18 mouse cellular contexts compared by ENCODE assay signal in genomic region chr13:53670361-53670760, GRCm38 (mm10).
DNase-seq lines count a peak whose midpoint lies in the region; ATAC-seq lines count a peak whose summit lies in the region.
"Had no signal": no experiment of that assay in that cellular context is flagged by ENCODE, and none has a peak within 500 bp of the region (broad histone marks: within the 10 kb centered on the region; RNA-seq: fewer than 3 reads in every experiment).

No protein-coding gene starts in this region.

- DNase-seq in heart, embryonic 10.5 days (ENCODE audit: low spot score) = no peak
- DNase-seq in heart, postnatal 25 days (ENCODE audit: low spot score) = no peak
- DNase-seq in lung, postnatal 36 days = no peak
- DNase-seq in right cerebral cortex, postnatal 25 days = no peak
- no peak for DNase-seq in left cerebral cortex, postnatal 10 days (ENCODE audit: extremely low spot score in 1 of 2, low spot score in 2 of 2)
- DNase-seq: cerebellum, postnatal 10 days; gastrocnemius, postnatal 25 days; kidney, postnatal 14 days; right cerebral cortex, postnatal 14 days; thymus, postnatal 4 days had no signal

- H3K9ac ChIP-seq in lung, embryonic 15.5 days = no peak overlapping the region
- H3K9ac ChIP-seq in embryonic facial prominence, embryonic 13.5 days = peak overlapping the region; percentile 59
- no peak overlapping the region for H3K9ac ChIP-seq in limb, embryonic 15.5 days
- H3K9ac ChIP-seq: hindbrain, embryonic 14.5 days; midbrain, embryonic 13.5 days had no signal

- WGBS in heart, embryonic 10.5 days = 44% methylated on average over 19 of the region's 19 CpGs
- 16% methylated on average over 19 of the region's 19 CpGs for WGBS in lung, embryonic 15.5 days
- 18% methylated on average over 19 of the region's 19 CpGs for WGBS in embryonic facial prominence, embryonic 13.5 days
- WGBS in limb, embryonic 15.5 days = 25% methylated on average over 19 of the region's 19 CpGs

- 0 out of 2 replicates have a peak, but pooled peaks cover 4% of the 10 kb centered on the region for H3K27me3 ChIP-seq in heart, embryonic 10.5 days (ENCODE audit: insufficient read depth, poor library complexity, severe bottlenecking)
- peaks cover 8% of the 10 kb centered on the region for H3K27me3 ChIP-seq in lung, embryonic 15.5 days
- H3K27me3 ChIP-seq in embryonic facial prominence, embryonic 13.5 days = peaks cover 7% of the 10 kb centered on the region; the same call in 1 of the 2 replicates
- H3K27me3 ChIP-seq in limb, embryonic 15.5 days = peaks cover 19% of the 10 kb centered on the region; the same call in 1 of the 2 replicates
- H3K27me3 ChIP-seq: midbrain, embryonic 13.5 days had no signal

- H3K4me3 ChIP-seq in heart, embryonic 10.5 days = peak overlapping the region; percentile 19
- H3K4me3 ChIP-seq in lung, embryonic 15.5 days = 0 out of 2 replicates have a peak overlapping the region, but pooled peaks have one; percentile 3
- peak overlapping the region; percentile 18; the same call in 1 of the 2 replicates for H3K4me3 ChIP-seq in embryonic facial prominence, embryonic 13.5 days
- no peak overlapping the region for H3K4me3 ChIP-seq in limb, embryonic 15.5 days
- H3K4me3 ChIP-seq: midbrain, embryonic 13.5 days; myocyte had no signal

- peaks cover 17% of the 10 kb centered on the region for H3K4me1 ChIP-seq in heart, embryonic 10.5 days
- peaks cover 11% of the 10 kb centered on the region; the same call in 1 of the 2 replicates for H3K4me1 ChIP-seq in lung, embryonic 15.5 days
- H3K4me1 ChIP-seq in embryonic facial prominence, embryonic 13.5 days = peaks cover 13% of the 10 kb centered on the region
- no peaks in the 10 kb centered on the region for H3K4me1 ChIP-seq in limb, embryonic 15.5 days
- H3K4me1 ChIP-seq: midbrain, embryonic 13.5 days had no signal

- 0 out of 2 replicates have a peak, but pooled peaks cover 3% of the 10 kb centered on the region for H3K9me3 ChIP-seq in heart, embryonic 10.5 days
- H3K9me3 ChIP-seq in lung, embryonic 15.5 days = no peaks in the 10 kb centered on the region
- H3K9me3 ChIP-seq in embryonic facial prominence, embryonic 13.5 days = peaks cover 4% of the 10 kb centered on the region; the same call in 1 of the 2 replicates
- no peaks in the 10 kb centered on the region for H3K9me3 ChIP-seq in limb, embryonic 15.5 days
- H3K9me3 ChIP-seq: midbrain, embryonic 13.5 days had no signal

- no peak; the same call in 1 of the 2 replicates for ATAC-seq in lung, embryonic 15.5 days (ENCODE audit: borderline replicate concordance, extremely low read depth, low FRiP score, low TSS enrichment)
- no peak for ATAC-seq in embryonic facial prominence, embryonic 13.5 days (ENCODE audit: insufficient number of reproducible peaks, insufficient read depth, low FRiP score, low TSS enrichment, low read depth)
- no peak for ATAC-seq in limb, embryonic 15.5 days (ENCODE audit: insufficient number of reproducible peaks, low FRiP score, low TSS enrichment, low read depth)
- ATAC-seq: intestine, embryonic 16.5 days; lung, postnatal 0 days; midbrain, embryonic 13.5 days had no signal

- no peaks in the 10 kb centered on the region for H3K36me3 ChIP-seq in heart, embryonic 10.5 days
- no peaks in the 10 kb centered on the region for H3K36me3 ChIP-seq in lung, embryonic 15.5 days
- H3K36me3 ChIP-seq in embryonic facial prominence, embryonic 13.5 days = no peaks in the 10 kb centered on the region
- no peaks in the 10 kb centered on the region for H3K36me3 ChIP-seq in limb, embryonic 15.5 days
- H3K36me3 ChIP-seq: midbrain, embryonic 13.5 days had no signal

- 0 out of 2 replicates have a peak overlapping the region, but pooled peaks have one; percentile 42 for H3K27ac ChIP-seq in heart, embryonic 10.5 days
- H3K27ac ChIP-seq in lung, embryonic 15.5 days = no peak overlapping the region
- peak overlapping the region; percentile 66; the same call in 1 of the 2 replicates for H3K27ac ChIP-seq in embryonic facial prominence, embryonic 13.5 days
- H3K27ac ChIP-seq in limb, embryonic 15.5 days = no peak overlapping the region
- H3K27ac ChIP-seq: hindbrain, embryonic 14.5 days; midbrain, embryonic 13.5 days had no signal

- peak overlapping the region; percentile 22 for H3K4me2 ChIP-seq in lung, embryonic 15.5 days
- peak overlapping the region; percentile 48 for H3K4me2 ChIP-seq in embryonic facial prominence, embryonic 13.5 days
- peak overlapping the region; percentile 11; the same call in 1 of the 2 replicates for H3K4me2 ChIP-seq in limb, embryonic 15.5 days
- H3K4me2 ChIP-seq: hindbrain, embryonic 14.5 days; midbrain, embryonic 13.5 days had no signal

- intact Hi-C loops in heart, postnatal 25 days (cut with DNase I) = no loop called here
- intact Hi-C loops in left cerebral cortex, postnatal 10 days (cut with DNase I) = no loop called here

Comparison
In these comparisons a context has a peak if more than half of its experiments do, and no peak if none do; other contexts are left out.
1. H3K27ac ChIP-seq: peak in heart, embryonic 10.5 days (single experiment) and embryonic facial prominence, embryonic 13.5 days (single experiment); none in lung, embryonic 15.5 days (single experiment) and limb, embryonic 15.5 days (single experiment).
2. Peak in every context shown above with its lines, with median percentiles within 50 percentile points of each other: H3K4me2 ChIP-seq.